ENCODE assay signal across 31 mouse cellular contexts in genomic region chr19:11613084-11613483, GRCm38 (mm10). TPM values are rescaled to one million over a fixed set of nuclear protein-coding genes. Genes with fewer than 3 reads are reported as not detected.
DNase-seq lines count a peak whose midpoint lies in the region; ATAC-seq and TF ChIP-seq lines count a peak whose summit lies in the region.
"Had no signal": no experiment of that assay in that cellular context is flagged by ENCODE, and none has a peak within 500 bp of the region (broad histone marks: within the 10 kb centered on the region; RNA-seq: fewer than 3 reads in every experiment).

No protein-coding gene starts in this region.

- H3K27me3 ChIP-seq in liver, postnatal 0 days (ENCODE audit: insufficient read depth, low read length), result no peaks in the 10 kb centered on the region
- no peaks in the 10 kb centered on the region for H3K27me3 ChIP-seq in liver, embryonic 12.5 days (replicated peaks)
- H3K27me3 ChIP-seq in kidney, adult 2 months (replicated peaks; ENCODE audit: control insufficient read depth, insufficient read depth, low read length), result no peaks in the 10 kb centered on the region
- H3K27me3 ChIP-seq in forebrain, embryonic 16.5 days (replicated peaks; ENCODE audit: control insufficient read depth, insufficient read depth, low read length), result no peaks in the 10 kb centered on the region
- H3K27me3 ChIP-seq: CH12.LX; forebrain, embryonic 13.5 days; heart, embryonic 12.5 days; heart, embryonic 15.5 days; hindbrain, embryonic 12.5 days; hindbrain, embryonic 15.5 days had no signal

- no peak overlapping the region for H3K9ac ChIP-seq in liver, postnatal 0 days (replicated peaks)
- no peak overlapping the region for H3K9ac ChIP-seq in liver, embryonic 12.5 days
- H3K9ac ChIP-seq in forebrain, embryonic 16.5 days (replicated peaks; ENCODE audit: low read depth, low read length), result no peak overlapping the region
- H3K9ac ChIP-seq: forebrain, embryonic 13.5 days; forebrain, postnatal 0 days; heart, embryonic 12.5 days; heart, embryonic 15.5 days; hindbrain, embryonic 12.5 days; hindbrain, embryonic 15.5 days had no signal

- TF ChIP-seq POLR2A in kidney, adult 2 months (IDR thresholded peaks at IDR 0.05; ENCODE audit: low read depth, low read length), result no peak

- DNase-seq in liver, postnatal 0 days, result no peak
- DNase-seq in kidney, adult 2 months, result no peak
- DNase-seq: adrenal gland, adult 8-10 months; adrenal gland, postnatal 25 days; B cell, adult 2 months; cerebellum, adult 11-12 months; cerebellum, adult 8-10 months; forebrain, postnatal 0 days; gastrocnemius, adult 2 months; gastrocnemius, postnatal 14 days; heart, adult 18-20 months; heart, postnatal 14 days; heart, postnatal 4 days had no signal

- no peak overlapping the region for H3K27ac ChIP-seq in liver, postnatal 0 days (ENCODE audit: low read depth)
- H3K27ac ChIP-seq in liver, embryonic 12.5 days, result no peak overlapping the region
- no peak overlapping the region for H3K27ac ChIP-seq in kidney, adult 2 months (ENCODE audit: insufficient read depth, low read depth, low read length)
- H3K27ac ChIP-seq in forebrain, embryonic 16.5 days (ENCODE audit: low read length), result no peak overlapping the region
- H3K27ac ChIP-seq: forebrain, embryonic 10.5 days; forebrain, embryonic 13.5 days; gastrocnemius, adult 2 months; heart, embryonic 15.5 days; hindbrain, embryonic 12.5 days; hindbrain, embryonic 15.5 days had no signal

- H3K4me2 ChIP-seq in liver, postnatal 0 days (ENCODE audit: low read depth, low read length), result no peak overlapping the region
- no peak overlapping the region for H3K4me2 ChIP-seq in liver, embryonic 12.5 days
- H3K4me2 ChIP-seq in forebrain, embryonic 16.5 days (ENCODE audit: low read length), result no peak overlapping the region
- H3K4me2 ChIP-seq: forebrain, embryonic 13.5 days; heart, embryonic 12.5 days; heart, embryonic 15.5 days; hindbrain, embryonic 12.5 days; hindbrain, embryonic 15.5 days had no signal

- no peaks in the 10 kb centered on the region for H3K36me3 ChIP-seq in liver, postnatal 0 days (replicated peaks; ENCODE audit: insufficient read depth, low read length)
- no peaks in the 10 kb centered on the region for H3K36me3 ChIP-seq in liver, embryonic 12.5 days
- H3K36me3 ChIP-seq in kidney, adult 2 months (ENCODE audit: control insufficient read depth, insufficient read depth, low read length), result no peaks in the 10 kb centered on the region
- H3K36me3 ChIP-seq in forebrain, embryonic 16.5 days (ENCODE audit: control insufficient read depth, insufficient read depth), result no peaks in the 10 kb centered on the region
- H3K36me3 ChIP-seq: forebrain, embryonic 10.5 days; heart, embryonic 12.5 days; heart, embryonic 15.5 days; hindbrain, embryonic 12.5 days; hindbrain, embryonic 15.5 days had no signal

- H3K9me3 ChIP-seq in liver, postnatal 0 days (ENCODE audit: low read length), result no peaks in the 10 kb centered on the region
- no peaks in the 10 kb centered on the region for H3K9me3 ChIP-seq in liver, embryonic 12.5 days (replicated peaks)
- H3K9me3 ChIP-seq in forebrain, embryonic 16.5 days (ENCODE audit: control insufficient read depth, low read length), result no peaks in the 10 kb centered on the region
- H3K9me3 ChIP-seq: forebrain, embryonic 10.5 days; forebrain, embryonic 13.5 days; heart, embryonic 12.5 days; heart, embryonic 15.5 days; hindbrain, embryonic 12.5 days; hindbrain, embryonic 15.5 days had no signal

- 44% methylated on average over 1 of the region's 1 CpGs for WGBS in liver, postnatal 0 days (ENCODE audit: insufficient replicate concordance)
- 27% methylated on average over 1 of the region's 1 CpGs for WGBS in liver, embryonic 12.5 days (ENCODE audit: insufficient replicate concordance)
- WGBS in kidney, adult 2 months, result 82% methylated on average over 1 of the region's 1 CpGs
- 100% methylated on average over 1 of the region's 1 CpGs for WGBS in forebrain, embryonic 16.5 days

- TF ChIP-seq EP300 in liver, postnatal 0 days (IDR thresholded peaks at IDR 0.05; ENCODE audit: low read depth), result peak; percentile 18; the same call in 1 of the 2 replicates

- no peak overlapping the region for H3K4me3 ChIP-seq in liver, postnatal 0 days (ENCODE audit: low read depth, low read length)
- no peak overlapping the region for H3K4me3 ChIP-seq in liver, embryonic 12.5 days
- H3K4me3 ChIP-seq in kidney, adult 2 months (ENCODE audit: insufficient read depth, low read depth, low read length), result no peak overlapping the region
- no peak overlapping the region for H3K4me3 ChIP-seq in forebrain, embryonic 16.5 days (replicated peaks; ENCODE audit: low read length)
- H3K4me3 ChIP-seq: forebrain, embryonic 10.5 days; forebrain, embryonic 13.5 days; gastrocnemius, adult 2 months; heart, embryonic 12.5 days; heart, embryonic 15.5 days; hindbrain, embryonic 12.5 days; hindbrain, embryonic 15.5 days had no signal

- H3K4me1 ChIP-seq in liver, postnatal 0 days (ENCODE audit: insufficient read depth), result peaks cover 2% of the 10 kb centered on the region; the same call in 1 of the 2 replicates
- H3K4me1 ChIP-seq in liver, embryonic 12.5 days, result peaks cover 37% of the 10 kb centered on the region
- no peaks in the 10 kb centered on the region for H3K4me1 ChIP-seq in kidney, adult 2 months (ENCODE audit: control insufficient read depth, insufficient read depth, low read length)
- no peaks in the 10 kb centered on the region for H3K4me1 ChIP-seq in forebrain, embryonic 16.5 days (replicated peaks; ENCODE audit: control insufficient read depth, insufficient read depth, low read length)
- H3K4me1 ChIP-seq: forebrain, embryonic 10.5 days; forebrain, embryonic 13.5 days; heart, embryonic 12.5 days; heart, embryonic 15.5 days; hindbrain, embryonic 12.5 days; hindbrain, embryonic 15.5 days had no signal

- no peak for TF ChIP-seq CTCF in liver, postnatal 0 days (IDR thresholded peaks at IDR 0.05; ENCODE audit: low read depth)
- TF ChIP-seq CTCF in kidney, adult 2 months (conservative IDR thresholded peaks at IDR 0.05; ENCODE audit: insufficient read depth, insufficient read length, low read depth, low read length), result no peak

- ATAC-seq in liver, postnatal 0 days, result no peak
- no peak for ATAC-seq in liver, embryonic 12.5 days
- ATAC-seq in granulocyte monocyte progenitor cell, adult 5-6 weeks (replicated peaks; ENCODE audit: poor library complexity, severe bottlenecking), result peak; percentile 59
- peak; percentile 28 for ATAC-seq in megakaryocyte progenitor cell, adult 5-6 weeks (replicated peaks; ENCODE audit: poor library complexity)
- ATAC-seq in forebrain, embryonic 16.5 days, result no peak
- ATAC-seq: activated CD4-positive, CD25-positive, alpha-beta regulatory T cell, adult 4 months; forebrain, embryonic 13.5 days; forebrain, postnatal 0 days had no signal

RNA-seq across cellular contexts. Expression of gene Ms4a6d, which starts 8.4 kb away (rescaled TPM):
- 8.8 and 9.0 TPM in 2 replicates for polyA plus RNA-seq in liver, postnatal 0 days (2015; fragmentation: Nextera tagmentation; extraction: Ambion mirVana)
- 2.4 and 2.7 TPM in 2 replicates for polyA plus RNA-seq in liver, embryonic 12.5 days (2016; fragmentation: Nextera tagmentation; extraction: Ambion mirVana)
- total RNA-seq in granulocyte monocyte progenitor cell, adult 5-6 weeks (2014; fragmentation: Nextera tagmentation), result 3.6 and 6.2 TPM in 2 replicates
- total RNA-seq in granulocyte monocyte progenitor cell, adult 5-6 weeks (2017), result 2.4 and 2.7 TPM in 2 replicates
- total RNA-seq in megakaryocyte progenitor cell, adult 5-6 weeks (2015), result 5.1 and 5.9 TPM in 2 replicates
- 3.0 and 4.2 TPM in 2 replicates for total RNA-seq in megakaryocyte progenitor cell, adult 5-6 weeks (2017)
- polyA plus RNA-seq in kidney, adult 2 months (2012; rRNA removed), result 0.64 and 0.94 TPM in 2 replicates
- polyA plus RNA-seq in forebrain, embryonic 16.5 days (2015; fragmentation: Nextera tagmentation; extraction: Ambion mirVana), result 1.4 and 1.9 TPM in 2 replicates

RNA-seq across cellular contexts. Expression of gene Ms4a2, which starts 10.4 kb away (rescaled TPM):
- 0.86 and 0.90 TPM in 2 replicates for polyA plus RNA-seq in liver, postnatal 0 days (2015; fragmentation: Nextera tagmentation; extraction: Ambion mirVana)
- 0.20 and 0.52 TPM in 2 replicates for polyA plus RNA-seq in liver, embryonic 12.5 days (2016; fragmentation: Nextera tagmentation; extraction: Ambion mirVana)
- 21.5 and 44.3 TPM in 2 replicates for total RNA-seq in granulocyte monocyte progenitor cell, adult 5-6 weeks (2014; fragmentation: Nextera tagmentation)
- total RNA-seq in granulocyte monocyte progenitor cell, adult 5-6 weeks (2017), result 35.0 and 40.7 TPM in 2 replicates
- 18.2 and 21.8 TPM in 2 replicates for total RNA-seq in megakaryocyte progenitor cell, adult 5-6 weeks (2015)
- 17.5 and 20.2 TPM in 2 replicates for total RNA-seq in megakaryocyte progenitor cell, adult 5-6 weeks (2017)
- polyA plus RNA-seq in kidney, adult 2 months (2012; rRNA removed), result 0.23 and 0.42 TPM in 2 replicates
- 0.14 TPM in 1 of 2 replicates, not detected in the other for polyA plus RNA-seq in forebrain, embryonic 16.5 days (2015; fragmentation: Nextera tagmentation; extraction: Ambion mirVana)
- total RNA-seq: adrenal gland, postnatal 25 days; forebrain, postnatal 0 days; heart, adult 18-20 months; heart, postnatal 14 days had no signal
- polyA plus RNA-seq: activated CD4-positive, CD25-positive, alpha-beta regulatory T cell, adult 4 months; forebrain, embryonic 13.5 days; forebrain, postnatal 0 days; frontal cortex, adult 2 months; heart, embryonic 12.5 days; heart, embryonic 15.5 days; hindbrain, embryonic 12.5 days had no signal

RNA-seq across cellular contexts. Expression of gene Ms4a3, which starts 27.6 kb away (rescaled TPM):
- polyA plus RNA-seq in liver, postnatal 0 days (2015; fragmentation: Nextera tagmentation; extraction: Ambion mirVana), result 37.6 and 38.0 TPM in 2 replicates
- 4.5 and 6.4 TPM in 2 replicates for polyA plus RNA-seq in liver, embryonic 12.5 days (2016; fragmentation: Nextera tagmentation; extraction: Ambion mirVana)
- total RNA-seq in granulocyte monocyte progenitor cell, adult 5-6 weeks (2014; fragmentation: Nextera tagmentation), result 1,080 and 1,135 TPM in 2 replicates
- total RNA-seq in granulocyte monocyte progenitor cell, adult 5-6 weeks (2017), result 1,013 and 1,248 TPM in 2 replicates
- total RNA-seq in megakaryocyte progenitor cell, adult 5-6 weeks (2015), result 1,524 and 1,660 TPM in 2 replicates
- total RNA-seq in megakaryocyte progenitor cell, adult 5-6 weeks (2017), result 866 and 1,151 TPM in 2 replicates
- not detected in 2 replicates for polyA plus RNA-seq in kidney, adult 2 months (2012; rRNA removed)
- not detected in 2 replicates for polyA plus RNA-seq in forebrain, embryonic 16.5 days (2015; fragmentation: Nextera tagmentation; extraction: Ambion mirVana)
- total RNA-seq: adrenal gland, adult 8-10 months; adrenal gland, postnatal 25 days; forebrain, postnatal 0 days; gastrocnemius, adult 2 months; gastrocnemius, postnatal 14 days; gastrocnemius, postnatal 4 days; heart, adult 18-20 months; heart, postnatal 14 days; heart, postnatal 4 days had no signal
- polyA plus RNA-seq: activated CD4-positive, CD25-positive, alpha-beta regulatory T cell, adult 4 months; brain, embryonic 14.5 days; forebrain, embryonic 10.5 days; forebrain, embryonic 13.5 days; forebrain, postnatal 0 days; frontal cortex, adult 2 months; heart, embryonic 15.5 days; hindbrain, embryonic 12.5 days; hindbrain, embryonic 15.5 days; intestine, embryonic 14.5 days had no signal

RNA-seq across cellular contexts. Expression of gene Oosp2, which starts 47.3 kb away (rescaled TPM):
- polyA plus RNA-seq in liver, postnatal 0 days (2015; fragmentation: Nextera tagmentation; extraction: Ambion mirVana), result 0.19 TPM in 1 of 2 replicates, not detected in the other
- 0.55 and 0.63 TPM in 2 replicates for polyA plus RNA-seq in liver, embryonic 12.5 days (2016; fragmentation: Nextera tagmentation; extraction: Ambion mirVana)
- 5.0 TPM in 1 of 2 replicates, not detected in the other for total RNA-seq in granulocyte monocyte progenitor cell, adult 5-6 weeks (2014; fragmentation: Nextera tagmentation)
- total RNA-seq in granulocyte monocyte progenitor cell, adult 5-6 weeks (2017), result 1.3 TPM in 1 of 2 replicates, not detected in the other
- 1.1 and 3.4 TPM in 2 replicates for total RNA-seq in megakaryocyte progenitor cell, adult 5-6 weeks (2015)
- total RNA-seq in megakaryocyte progenitor cell, adult 5-6 weeks (2017), result not detected in 2 replicates
- polyA plus RNA-seq in kidney, adult 2 months (2012; rRNA removed), result not detected in 2 replicates
- not detected in 2 replicates for polyA plus RNA-seq in forebrain, embryonic 16.5 days (2015; fragmentation: Nextera tagmentation; extraction: Ambion mirVana)
- total RNA-seq: forebrain, postnatal 0 days; gastrocnemius, adult 2 months; gastrocnemius, postnatal 14 days; gastrocnemius, postnatal 4 days; heart, adult 18-20 months; heart, postnatal 14 days; heart, postnatal 4 days had no signal
- polyA plus RNA-seq: activated CD4-positive, CD25-positive, alpha-beta regulatory T cell, adult 4 months; brain, embryonic 14.5 days; embryonic facial prominence, embryonic 11.5 days; embryonic facial prominence, embryonic 14.5 days; forebrain, embryonic 10.5 days; forebrain, embryonic 13.5 days; forebrain, postnatal 0 days; frontal cortex, adult 2 months; heart, embryonic 12.5 days; heart, embryonic 15.5 days; hindbrain, embryonic 12.5 days; hindbrain, embryonic 15.5 days; intestine, embryonic 14.5 days had no signal

Comparison
In these comparisons a context has a peak if more than half of its experiments do, and no peak if none do; other contexts are left out.
1. ATAC-seq: peak in granulocyte monocyte progenitor cell, adult 5-6 weeks (single experiment) and megakaryocyte progenitor cell, adult 5-6 weeks (single experiment); none in liver, postnatal 0 days (single experiment), liver, embryonic 12.5 days (single experiment) and forebrain, embryonic 16.5 days (single experiment).